Mouse (Mus musculus) cortical plate, adult 2 months (tissue): ENCODE measurements around the gene Mms19. TPM values are rescaled to one million over a fixed set of nuclear protein-coding genes. Genes with fewer than 3 reads are reported as not detected.

Experiments
- H3K27ac ChIP-seq: fragments of 200-500 bp; 2 replicates; pipeline ENCODE4 v1.5.1; 2012; ENCODE audit warnings: low read length, control low read depth, inconsistent platforms; ENCODE audit not compliant: insufficient read depth
- H3K4me1 ChIP-seq: fragments of 200-500 bp; 2 replicates; pipeline ENCODE4 v1.6.1; 2011; ENCODE audit warnings: low read length; ENCODE audit not compliant: control insufficient read depth, insufficient read depth
- H3K4me3 ChIP-seq: fragments of 200-500 bp; 2 replicates; pipeline ENCODE4 v1.5.1; 2011; ENCODE audit warnings: mild to moderate bottlenecking, low read length, control low read depth; ENCODE audit not compliant: insufficient read depth
- CTCF ChIP-seq: fragments of 200-500 bp; IDR thresholded peaks from 2 replicates; pipeline ENCODE4 v1.5.1; 2011; ENCODE audit warnings: mild to moderate bottlenecking, control low read depth, low read length; ENCODE audit not compliant: insufficient read depth; ENCODE audit errors: extremely low read depth
- POLR2A ChIP-seq: fragments of 200-500 bp; IDR thresholded peaks from 2 replicates; pipeline ENCODE4 v1.6.1; 2011; ENCODE audit warnings: mild to moderate bottlenecking, low read length, control low read depth; ENCODE audit not compliant: insufficient read depth; ENCODE audit errors: extremely low read depth
- polyA plus RNA-seq: library from polyadenylated mRNA; depleted of rRNA; stranded (reverse); fragments of >200 nt; gene quantifications from 2 replicates; pipeline ENCODE4 v1.2.3, GENCODE M21; 2012

Mms19 gene
- polyA plus RNA-seq, 1 experiment = 44.3 TPM

DNA sequence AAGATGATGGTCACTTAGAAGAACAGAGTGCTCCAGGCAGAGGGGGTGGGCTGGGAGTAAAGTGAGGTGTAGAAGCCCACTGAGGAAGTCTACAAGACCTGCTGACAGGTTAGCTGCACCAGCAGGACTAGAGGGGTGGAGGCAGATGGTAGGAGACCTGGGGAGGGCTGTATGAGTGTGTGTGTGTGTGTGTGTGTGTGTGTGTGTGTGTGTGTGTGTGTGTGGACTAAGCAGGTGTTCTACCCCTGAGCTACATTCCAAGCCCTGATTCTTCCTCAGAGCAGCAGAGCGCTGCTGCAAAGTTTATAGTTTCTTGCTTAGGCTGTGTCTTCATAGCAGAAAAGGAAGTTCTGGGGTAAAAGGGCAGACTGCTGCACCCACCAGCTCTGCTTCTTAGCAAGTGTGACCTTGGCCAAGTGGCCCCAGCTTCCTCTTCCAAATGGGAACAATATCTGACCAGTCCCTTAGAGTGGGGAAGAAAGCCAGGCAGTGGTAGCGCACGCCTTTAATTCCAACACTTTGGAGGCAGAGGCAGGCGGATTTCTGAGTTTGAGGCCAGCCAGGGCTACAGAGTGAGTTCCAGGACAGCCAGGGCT lies 18.8 kb upstream of the Mms19 start:
- no peak overlapping the region for H3K4me3 ChIP-seq
- TF ChIP-seq CTCF = no peak
- TF ChIP-seq POLR2A = no peak
- H3K4me1 ChIP-seq = no peaks in the 10 kb centered on the region; the same call in 1 of the 2 replicates
- no peak overlapping the region for H3K27ac ChIP-seq

DNA sequence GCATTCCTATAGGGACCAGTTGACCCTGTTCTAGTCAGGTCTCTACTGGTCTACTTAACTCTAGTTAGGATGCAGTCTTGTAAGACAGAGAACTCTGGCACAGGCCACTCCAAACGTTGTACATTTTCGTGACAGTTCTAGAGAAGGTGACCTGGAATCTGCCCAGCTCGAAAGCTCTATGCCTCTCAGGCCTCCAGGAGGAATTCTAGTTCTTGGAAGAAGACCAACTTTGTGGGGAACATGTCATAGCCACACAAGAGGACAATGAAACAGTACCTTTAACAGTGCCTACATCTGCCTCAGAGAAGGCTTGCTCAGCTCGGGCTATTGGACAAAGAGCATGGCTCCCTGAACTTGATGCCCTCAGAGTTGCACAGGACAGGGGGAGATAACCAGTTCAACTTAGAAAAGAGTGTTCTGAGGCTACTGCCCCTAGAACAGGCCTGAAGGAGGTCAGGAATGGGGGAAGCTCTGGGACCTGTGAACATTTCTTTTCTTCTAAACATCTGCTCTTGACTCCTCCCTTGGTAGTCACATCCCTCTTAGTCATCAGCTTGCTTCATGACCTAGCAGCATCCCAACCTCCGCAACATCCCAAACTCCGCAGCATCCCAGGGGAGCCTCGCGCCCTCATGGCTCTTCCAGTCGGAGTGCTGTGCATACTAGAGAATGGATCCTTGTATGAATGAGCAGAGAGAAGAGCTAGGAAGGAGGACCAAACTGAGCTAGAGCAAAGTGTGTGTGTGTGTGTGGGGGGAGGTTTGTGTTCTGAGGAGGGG lies 18.0 kb upstream of the Mms19 start:
- Histone ChIP-seq H3K4me3 (no peak overlapping the region), H3K4me1 (no peaks in the 10 kb centered on the region; the same call in 1 of the 2 replicates), H3K27ac (no peak overlapping the region)
- TF ChIP-seq CTCF = no peak
- TF ChIP-seq POLR2A = no peak

DNA sequence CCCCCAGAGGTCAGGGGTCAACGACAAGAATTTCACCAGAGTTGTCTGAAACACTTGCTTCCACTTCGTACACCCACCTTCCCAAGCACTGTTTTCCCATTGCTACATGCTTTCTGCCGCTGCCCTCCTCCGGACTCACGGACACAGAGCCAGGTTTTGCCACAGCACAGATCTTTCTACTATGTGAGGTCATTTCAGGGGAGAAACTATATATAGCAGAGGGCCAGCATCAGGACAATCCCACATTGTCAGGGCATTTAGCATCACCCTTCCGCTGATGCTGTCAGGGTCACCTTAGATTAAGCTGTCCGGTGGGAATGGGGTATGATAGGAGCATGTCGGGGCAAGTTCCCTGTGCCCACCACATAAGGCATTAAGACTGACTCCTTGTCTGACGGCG lies 16.1 kb upstream of the Mms19 start:
- H3K27ac ChIP-seq = no peak overlapping the region
- TF ChIP-seq CTCF (no peak), POLR2A (no peak)
- H3K4me3 ChIP-seq = no peak overlapping the region
- peaks cover 2% of the 10 kb centered on the region for H3K4me1 ChIP-seq

DNA sequence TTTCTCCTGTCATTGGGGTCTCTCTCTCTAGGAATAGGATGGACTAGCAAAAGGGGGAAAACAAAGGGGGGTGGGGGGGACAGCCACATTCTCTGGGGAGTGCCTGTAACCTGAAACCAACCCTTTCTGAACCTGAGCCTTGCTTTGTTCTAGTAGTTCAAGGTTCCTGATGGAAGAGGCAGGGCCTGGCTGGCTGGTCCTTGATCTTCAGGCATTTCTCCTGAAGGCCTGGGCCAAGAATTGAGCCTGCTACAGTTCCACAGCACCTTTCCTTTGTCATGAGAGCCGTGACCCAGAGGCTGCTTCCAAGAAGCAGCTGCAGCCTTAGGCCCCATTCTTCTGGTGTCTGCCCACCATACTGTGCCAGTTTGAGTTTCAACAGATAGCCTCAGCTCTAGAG lies 14.5 kb upstream of the Mms19 start:
- Histone ChIP-seq H3K27ac (no peak overlapping the region), H3K4me1 (peaks cover 2% of the 10 kb centered on the region), H3K4me3 (no peak overlapping the region)
- TF ChIP-seq POLR2A = no peak
- no peak for TF ChIP-seq CTCF

DNA sequence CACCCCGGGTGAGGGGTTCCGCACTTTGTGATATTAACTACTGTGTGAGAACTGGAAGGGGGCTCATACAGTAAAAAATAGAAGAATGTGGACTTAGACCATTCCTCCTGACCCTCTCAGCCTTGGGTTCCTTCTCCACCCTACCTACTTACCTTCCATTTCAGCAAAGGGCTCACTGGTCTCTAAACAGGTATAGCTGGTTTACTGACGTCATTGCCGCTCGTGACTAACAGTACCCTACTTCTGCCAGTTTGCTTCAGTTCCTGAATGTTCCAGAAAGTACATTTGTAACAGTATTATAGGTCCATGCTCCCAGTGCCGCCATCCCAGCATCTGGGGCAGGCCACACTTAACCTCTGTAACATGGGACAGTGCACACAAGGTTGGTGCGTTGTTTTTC lies 13.1 kb upstream of the Mms19 start:
- Histone ChIP-seq H3K27ac (no peak overlapping the region), H3K4me3 (no peak overlapping the region), H3K4me1 (peaks cover 2% of the 10 kb centered on the region; the same call in 1 of the 2 replicates)
- TF ChIP-seq POLR2A (no peak), CTCF (no peak)

DNA sequence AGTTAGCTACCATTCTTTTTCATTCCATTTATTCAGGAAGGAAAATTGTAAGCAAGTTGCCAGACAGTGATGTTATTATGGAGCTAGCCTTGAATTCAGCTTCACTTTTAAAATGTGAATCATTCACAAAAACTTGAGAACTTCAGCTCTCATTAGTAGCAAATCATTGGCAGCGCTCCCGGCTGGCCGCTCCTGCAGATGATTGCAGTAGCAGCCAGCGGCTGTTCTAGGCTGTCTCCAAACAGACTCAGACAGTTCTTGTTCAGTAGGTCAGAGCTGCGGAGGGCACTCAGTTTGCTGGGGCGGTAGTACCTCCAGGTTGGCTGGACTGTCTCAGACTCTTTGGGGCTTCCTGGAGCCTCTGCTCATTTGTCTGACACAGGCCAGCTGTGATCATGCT lies 12.5 kb upstream of the Mms19 start:
- TF ChIP-seq CTCF = no peak
- no peak for TF ChIP-seq POLR2A
- no peak overlapping the region for H3K4me3 ChIP-seq
- H3K4me1 ChIP-seq = peaks cover 2% of the 10 kb centered on the region; the same call in 1 of the 2 replicates
- no peak overlapping the region for H3K27ac ChIP-seq

DNA sequence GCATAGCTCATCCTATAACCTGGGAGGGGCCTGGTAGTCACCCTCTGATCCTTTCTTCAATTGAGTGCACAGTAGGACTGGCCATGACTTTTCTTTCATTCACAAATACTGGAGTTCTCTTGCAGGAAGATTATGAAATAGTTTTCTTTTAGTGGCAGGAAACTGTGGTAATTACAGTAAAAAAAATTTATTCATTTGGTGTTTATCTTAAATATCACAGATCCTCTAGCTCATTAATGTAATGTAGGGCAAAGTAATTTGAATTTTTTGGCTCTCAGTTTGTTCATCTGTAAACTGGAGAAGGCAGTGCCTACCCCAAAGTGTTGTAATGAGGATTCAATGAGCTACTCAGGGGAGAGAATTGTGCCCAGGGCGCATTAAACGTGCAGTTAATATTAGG lies 12.0 kb upstream of the Mms19 start:
- TF ChIP-seq POLR2A (no peak), CTCF (no peak)
- no peak overlapping the region for H3K4me3 ChIP-seq
- no peak overlapping the region for H3K27ac ChIP-seq
- H3K4me1 ChIP-seq = peaks cover 2% of the 10 kb centered on the region; the same call in 1 of the 2 replicates

DNA sequence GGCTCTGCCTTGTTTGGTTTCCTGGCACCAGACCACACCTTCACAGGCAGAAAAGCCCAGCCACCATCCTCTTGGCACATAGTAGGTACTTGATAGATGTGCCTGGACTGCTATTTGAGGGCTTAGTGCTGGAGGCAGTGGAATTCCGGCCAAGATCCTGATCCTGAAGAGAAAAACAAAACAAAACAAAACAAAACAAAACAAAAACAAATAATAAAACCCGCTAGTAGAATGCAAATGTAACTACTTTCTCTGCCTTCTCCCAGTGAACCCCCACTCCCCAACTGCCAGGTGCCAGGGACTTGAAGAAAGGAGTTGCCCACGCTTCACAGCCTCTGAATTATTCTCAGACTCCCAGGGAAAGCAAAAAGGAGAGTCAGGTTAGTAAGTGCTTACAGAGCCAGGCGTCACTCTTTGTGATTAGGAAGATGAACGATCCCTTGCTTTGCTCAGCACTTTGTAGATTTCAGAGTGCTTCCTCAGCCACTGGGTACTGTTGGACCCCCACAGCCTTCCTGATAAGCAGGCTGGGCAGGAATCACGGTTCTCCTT lies 11.0 kb upstream of the Mms19 start:
- TF ChIP-seq POLR2A (no peak), CTCF (no peak)
- H3K4me3 ChIP-seq = no peak overlapping the region
- no peak overlapping the region for H3K27ac ChIP-seq
- H3K4me1 ChIP-seq = peaks cover 2% of the 10 kb centered on the region; the same call in 1 of the 2 replicates

DNA sequence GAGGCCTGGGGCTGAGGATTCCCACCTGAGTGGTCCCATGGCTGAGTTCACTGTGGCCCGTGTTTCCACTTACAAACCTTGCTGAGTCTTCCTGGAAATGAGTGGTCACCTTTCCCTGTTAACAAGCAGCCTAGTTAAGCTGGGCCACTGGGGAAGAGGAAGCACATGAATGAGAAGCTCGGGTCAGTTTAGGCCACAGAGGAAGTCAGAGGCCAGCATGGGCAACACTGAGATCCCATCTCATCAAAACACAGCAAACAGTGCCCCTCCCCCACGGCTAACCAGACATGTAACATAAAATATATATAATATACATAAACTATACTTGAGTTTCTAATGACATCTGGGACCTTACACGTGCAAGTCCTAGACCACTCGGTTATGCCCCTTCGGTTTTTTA lies 8.9 kb upstream of the Mms19 start:
- Histone ChIP-seq H3K4me1 (peaks cover 2% of the 10 kb centered on the region; the same call in 1 of the 2 replicates), H3K27ac (no peak overlapping the region), H3K4me3 (no peak overlapping the region)
- TF ChIP-seq CTCF (no peak), POLR2A (no peak)

DNA sequence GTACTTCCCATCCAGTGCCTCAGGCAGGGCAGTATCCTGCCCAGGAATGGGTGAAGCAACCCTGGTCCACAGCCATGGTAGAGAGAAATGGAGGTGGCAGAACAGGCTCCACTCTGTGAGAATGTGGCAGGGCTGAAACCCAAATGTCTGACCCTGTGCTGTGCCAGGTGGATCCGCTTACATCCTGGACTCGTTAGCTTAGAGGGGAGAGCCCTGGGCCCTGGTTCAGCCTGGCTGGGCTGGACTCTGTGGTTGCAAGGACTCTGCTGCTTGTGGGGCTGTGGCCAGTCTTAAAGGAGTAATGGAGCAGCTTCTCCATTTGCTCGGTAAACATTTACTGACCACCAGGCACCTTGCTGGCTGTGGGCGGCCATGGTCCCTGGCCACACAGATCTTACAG lies 6.2 kb upstream of the Mms19 start:
- peaks cover under 1% of the 10 kb centered on the region; the same call in 1 of the 2 replicates for H3K4me1 ChIP-seq
- no peak overlapping the region for H3K4me3 ChIP-seq
- TF ChIP-seq POLR2A (no peak), CTCF (no peak)
- H3K27ac ChIP-seq = no peak overlapping the region

DNA sequence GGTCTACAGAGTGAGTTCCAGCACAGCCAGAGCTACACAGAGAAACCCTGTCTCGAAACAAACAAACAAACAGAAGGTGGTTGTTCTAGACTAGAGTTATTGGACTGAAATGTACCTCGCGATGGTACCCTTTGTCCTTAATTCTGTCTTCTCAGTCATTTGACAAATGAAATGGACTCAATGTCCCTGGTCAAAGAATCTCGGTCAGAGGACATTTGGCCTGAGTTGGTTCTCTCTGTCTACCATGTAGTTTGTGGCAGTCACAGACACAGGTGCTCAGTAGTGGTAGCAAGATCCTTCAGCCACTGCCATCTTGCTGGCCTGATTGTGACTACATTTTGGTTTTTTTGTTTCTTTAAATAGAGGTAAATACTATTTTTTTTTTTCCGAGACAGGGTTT lies 5.0 kb upstream of the Mms19 start:
- H3K4me1 ChIP-seq = no peaks in the 10 kb centered on the region
- no peak overlapping the region for H3K27ac ChIP-seq
- no peak overlapping the region for H3K4me3 ChIP-seq
- TF ChIP-seq POLR2A = no peak
- TF ChIP-seq CTCF = no peak
